Mouse (Mus musculus) thymus, adult 18-20 months (tissue): ENCODE data around the gene Cttnbp2.

Source experiments
- DNase-seq, 2 experiments: peaks; one replicate each; pipeline ENCODE4 v3.0.0; 2022; ENCODE audit warnings: mixed read lengths in 2 of 2

Cttnbp2 gene

DNA sequence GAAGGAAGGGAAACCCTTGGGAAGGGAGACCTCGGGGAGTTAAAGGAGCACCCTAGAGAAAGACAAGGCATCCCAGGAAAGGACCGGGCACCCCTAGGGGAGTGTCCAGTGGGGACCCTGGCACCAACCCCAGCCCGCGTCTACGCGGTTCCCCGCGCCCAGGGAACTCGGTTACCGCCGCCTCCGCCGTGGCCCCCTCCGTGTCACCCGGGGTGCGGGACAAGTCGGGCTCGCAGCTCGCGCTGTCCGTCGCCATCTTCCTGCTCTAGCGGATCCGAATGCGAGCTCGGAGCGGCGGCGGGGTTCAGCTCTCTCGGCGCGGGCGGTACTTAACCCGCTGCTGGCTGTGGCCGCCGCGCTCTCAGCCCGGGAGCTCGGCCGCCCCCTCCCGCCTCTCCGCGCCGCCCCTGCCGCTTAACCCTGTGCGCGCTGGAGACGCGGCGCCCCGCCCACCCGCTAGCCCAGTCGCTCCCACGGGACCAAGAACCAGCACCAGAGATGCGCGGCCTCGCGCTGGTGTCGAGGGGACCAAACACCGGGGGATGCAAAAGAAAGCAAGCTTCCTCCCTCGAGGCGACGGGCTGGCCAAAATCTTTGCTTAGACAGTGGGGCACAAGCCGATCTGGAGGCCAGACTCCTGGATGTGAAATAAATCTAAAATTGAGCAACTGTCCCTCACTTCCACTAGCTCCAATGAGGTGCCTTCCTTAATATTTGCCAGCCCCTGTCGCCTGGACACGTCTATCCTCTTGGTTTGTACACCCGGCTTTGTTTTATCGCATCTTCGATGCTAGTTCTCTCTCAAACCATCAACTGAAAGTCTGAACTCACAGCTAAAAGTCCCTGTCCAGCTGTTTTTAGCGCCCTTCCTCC, at the start of gene Cttnbp2:
Gene Cttnbp2 (minus strand): TSS at position 364 of the 873 bp plus-strand sequence.
- DNase-seq: no peak

DNA sequence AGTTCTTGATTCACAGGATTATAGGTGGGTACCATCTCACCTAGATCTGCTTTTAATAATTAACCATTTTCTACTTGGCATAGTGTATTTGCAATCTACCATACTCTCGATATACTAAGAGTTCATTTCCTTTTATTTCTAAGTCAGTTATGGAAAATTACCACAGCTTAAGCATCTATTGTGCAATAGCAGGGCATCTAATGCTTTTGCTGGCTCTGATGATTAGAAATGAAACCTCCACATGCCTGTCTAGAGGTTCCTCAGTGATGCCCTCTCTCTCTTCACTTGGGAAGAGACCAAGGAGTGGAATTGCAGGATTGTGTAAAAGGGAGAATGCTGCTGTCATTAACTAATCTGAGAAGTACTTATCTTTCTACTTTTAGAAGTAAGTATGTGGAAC, 44.4 kb upstream of the Cttnbp2 start:
- DNase-seq: no peak

DNA sequence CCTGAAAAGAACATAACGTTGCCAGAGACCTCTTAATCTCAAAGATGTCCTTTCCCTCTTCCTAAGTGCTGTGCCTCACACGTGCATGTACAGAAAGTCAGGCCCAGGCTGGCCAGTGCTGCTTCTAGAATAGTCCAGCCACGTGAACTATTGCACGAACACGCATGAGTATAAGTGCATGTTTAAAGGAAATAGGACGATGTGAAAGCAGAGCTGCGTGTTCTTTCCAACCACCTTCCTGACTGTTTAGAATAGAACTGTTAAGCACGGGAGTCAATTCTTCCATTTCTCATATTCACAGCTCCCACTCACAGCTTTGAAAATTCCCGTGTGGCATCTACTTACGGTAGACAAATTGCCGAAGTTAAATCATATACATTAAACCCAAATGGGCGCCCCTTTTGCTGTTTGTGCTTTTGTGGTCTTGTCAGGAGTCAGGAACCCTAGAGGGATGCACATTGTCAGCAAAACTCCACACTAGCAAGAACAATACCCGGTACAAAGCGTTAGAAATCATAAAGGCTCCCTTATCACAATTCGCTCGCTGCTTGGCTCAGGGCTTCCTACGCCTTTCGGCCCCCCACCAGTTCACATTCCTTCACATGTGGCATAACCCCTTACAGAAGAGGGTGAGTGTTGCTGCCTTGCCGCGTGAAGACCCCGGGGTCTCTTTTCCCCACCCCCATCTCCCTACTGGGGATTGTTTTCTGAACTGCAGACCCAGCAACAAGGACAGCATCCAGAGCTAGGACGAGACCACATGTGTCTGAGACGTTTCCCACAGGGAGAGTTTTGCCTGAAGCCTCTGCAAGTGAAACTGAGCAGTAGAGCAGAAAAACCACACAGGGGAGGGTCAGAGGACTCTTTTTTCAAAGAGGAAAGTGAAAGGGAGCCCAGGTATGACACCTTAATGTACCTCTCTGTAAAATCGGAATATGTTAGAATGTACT, 33.1 kb upstream of the Cttnbp2 start:
- no peak for DNase-seq

DNA sequence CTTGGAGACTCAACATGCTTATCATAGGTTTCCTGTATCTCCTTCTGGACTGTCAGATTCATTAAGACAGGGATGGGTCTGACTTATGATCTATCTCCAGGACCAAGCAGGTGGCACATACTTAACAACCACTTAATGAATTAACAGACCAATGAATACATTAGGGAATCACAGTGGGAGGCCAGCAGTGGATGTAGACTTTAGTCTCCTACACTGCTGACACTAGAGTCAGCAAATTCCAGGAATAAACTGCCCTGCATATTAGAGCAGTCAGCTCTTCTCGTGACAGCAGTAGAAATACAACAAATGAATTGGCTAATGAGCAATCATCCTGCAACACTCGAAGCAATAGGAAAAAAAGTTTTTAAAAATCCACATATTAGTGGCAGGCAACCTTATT, 29.2 kb upstream of the Cttnbp2 start:
- no peak for DNase-seq

DNA sequence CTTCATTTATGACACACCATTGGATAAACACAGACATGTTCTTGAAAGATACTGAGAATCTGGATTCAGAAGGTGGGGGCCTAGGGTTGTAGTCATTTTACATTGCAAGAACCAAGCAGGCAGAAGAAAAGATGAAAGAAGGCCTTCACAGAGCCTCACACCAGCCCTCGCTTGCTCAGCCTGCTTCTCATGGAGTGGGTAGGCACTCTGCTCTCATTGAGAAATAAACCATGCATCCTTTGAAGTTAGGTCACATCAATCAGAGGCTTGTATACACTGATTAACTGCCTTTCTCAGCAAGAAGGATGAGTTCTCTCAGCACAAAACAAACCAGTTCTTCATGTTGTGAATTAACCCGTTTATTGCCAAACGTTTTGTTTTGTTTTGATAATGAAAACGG, 25.8 kb upstream of the Cttnbp2 start:
- DNase-seq: no peak

DNA sequence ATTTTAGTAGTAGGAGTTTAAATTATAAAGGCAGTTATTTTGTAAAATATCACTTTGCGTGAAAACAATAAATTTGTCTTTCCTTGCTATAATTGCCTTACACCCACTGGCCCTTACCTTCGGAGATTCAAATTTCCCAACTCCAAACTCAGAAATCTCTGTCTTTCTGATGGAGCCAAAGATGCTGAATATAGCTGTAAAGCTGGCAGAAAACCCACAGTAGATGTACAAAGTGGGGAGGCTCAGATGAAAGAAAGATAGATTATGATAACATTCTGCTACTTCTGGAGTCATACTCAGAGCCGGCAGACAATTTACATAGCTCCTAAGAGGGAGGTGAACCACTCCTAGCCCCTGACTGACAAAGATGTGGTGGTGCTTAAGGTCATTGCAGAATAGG, 15.8 kb upstream of the Cttnbp2 start:
- no peak for DNase-seq

DNA sequence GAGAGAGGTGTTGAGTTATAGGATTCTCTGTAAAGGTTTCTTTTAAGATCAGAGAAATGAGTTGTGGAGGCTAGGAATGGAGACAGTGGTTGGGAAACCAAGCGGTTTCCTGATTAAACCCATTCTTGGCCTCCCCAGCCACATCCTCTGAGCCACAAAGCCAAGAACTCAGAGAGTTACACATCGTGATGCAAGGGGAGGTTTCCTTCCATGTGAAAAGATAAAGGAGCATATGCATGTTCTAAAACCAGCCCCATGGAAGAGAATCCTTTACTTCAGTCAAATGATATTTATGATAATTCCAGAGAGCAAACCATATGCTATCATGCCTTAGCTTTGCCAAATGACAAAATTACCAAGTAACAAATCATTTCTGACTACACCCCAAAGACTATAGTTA, 3.0 kb upstream of the Cttnbp2 start:
- no peak for DNase-seq

DNA sequence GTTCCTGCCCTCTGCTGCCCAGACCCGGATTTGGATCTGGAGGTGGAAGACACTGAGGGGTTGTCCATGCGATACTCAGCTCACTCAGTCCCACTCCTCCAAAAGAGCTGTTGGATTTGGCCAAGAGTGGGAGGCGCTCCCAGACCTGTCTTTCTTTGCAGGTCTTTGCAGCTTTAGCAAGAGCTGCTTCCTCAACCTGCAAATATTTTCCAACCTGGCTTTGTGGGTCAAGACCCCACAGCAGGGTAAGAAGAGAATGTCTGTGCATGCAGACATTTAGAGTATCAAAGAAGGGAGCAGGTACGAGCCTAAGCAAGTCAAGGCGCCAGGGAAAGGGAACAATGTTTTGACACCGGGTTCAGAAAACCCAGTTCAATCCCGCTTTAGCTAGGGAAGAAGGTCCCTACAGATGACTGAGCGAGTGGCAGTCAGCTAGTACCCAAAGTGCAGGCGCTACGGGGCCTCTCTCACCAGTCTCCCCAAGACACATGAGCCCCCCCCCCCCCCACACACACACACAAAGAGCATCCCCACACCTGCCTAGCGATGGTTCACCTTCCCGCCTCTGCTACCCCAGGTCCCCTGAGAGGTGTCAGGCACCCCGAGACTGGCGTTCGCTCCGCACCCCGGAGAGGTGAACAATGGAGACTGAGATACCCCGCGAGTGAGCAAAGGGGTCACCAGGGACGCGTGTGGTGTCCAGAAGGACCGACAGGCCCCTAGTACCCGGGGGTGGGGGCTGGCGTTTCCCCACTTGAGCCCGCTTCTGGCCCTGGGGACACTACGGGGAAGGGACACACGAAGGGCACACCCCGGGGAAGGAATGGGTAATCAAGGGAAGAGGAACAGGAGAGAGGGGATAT, 801 bp downstream of the Cttnbp2 start:
- no peak for DNase-seq

DNA sequence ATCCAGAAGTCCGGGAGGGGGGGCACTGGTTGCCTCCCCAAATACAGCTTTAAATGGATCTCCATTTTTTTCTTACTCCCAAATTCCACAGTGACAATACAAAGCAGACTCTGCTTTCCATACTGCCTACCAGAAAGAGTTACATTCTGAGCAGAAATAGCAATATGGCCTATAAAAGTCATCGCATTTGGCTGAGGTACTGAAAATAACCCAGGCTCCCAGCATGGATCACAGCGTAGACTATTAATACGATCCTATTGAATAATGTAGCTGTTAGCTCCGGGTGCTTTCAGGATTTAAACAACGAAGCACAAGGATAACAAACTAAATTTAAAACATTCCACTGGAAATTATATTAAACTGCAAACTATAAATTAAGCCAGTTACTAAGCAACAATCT, 2.8 kb downstream of the Cttnbp2 start:
- DNase-seq: no peak

DNA sequence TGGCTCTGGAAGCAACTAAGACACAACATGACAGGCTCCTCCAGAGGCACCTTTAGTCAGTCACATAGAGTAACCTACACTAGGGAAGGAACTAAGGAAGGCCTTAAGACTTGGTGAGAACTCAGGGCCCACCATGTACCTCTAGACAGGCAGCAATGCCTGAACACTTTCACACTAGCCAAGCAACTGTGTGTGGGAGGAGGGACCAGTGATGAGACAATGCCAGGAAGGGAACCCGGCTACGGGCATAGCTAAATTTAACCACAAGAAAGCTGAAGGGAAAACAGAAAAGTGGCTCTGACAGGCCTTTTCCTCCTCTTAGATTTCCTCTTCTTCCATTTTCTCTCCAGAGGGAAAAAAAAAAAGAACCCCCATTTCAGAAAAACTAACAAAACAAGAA, 6.6 kb downstream of the Cttnbp2 start:
- DNase-seq: no peak

DNA sequence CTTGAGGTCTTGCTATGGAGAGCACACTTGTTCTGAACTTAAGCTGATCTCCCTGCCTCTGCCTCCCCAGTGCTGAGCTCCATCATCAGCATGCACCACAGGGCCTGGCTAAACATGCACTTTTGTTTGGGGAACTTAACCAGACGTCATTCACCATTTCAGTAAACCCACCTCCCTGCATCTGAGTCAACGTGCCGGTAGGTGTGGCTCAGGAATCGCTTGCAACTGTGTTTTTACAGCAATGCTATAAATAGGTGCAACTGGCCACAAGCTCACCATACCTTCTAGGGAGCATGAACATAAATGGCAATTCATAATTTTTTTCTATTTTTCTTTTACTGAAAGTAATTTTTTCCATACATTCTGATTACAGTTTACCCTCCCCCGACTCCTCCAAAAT, 14.8 kb downstream of the Cttnbp2 start:
- DNase-seq: no peak

DNA sequence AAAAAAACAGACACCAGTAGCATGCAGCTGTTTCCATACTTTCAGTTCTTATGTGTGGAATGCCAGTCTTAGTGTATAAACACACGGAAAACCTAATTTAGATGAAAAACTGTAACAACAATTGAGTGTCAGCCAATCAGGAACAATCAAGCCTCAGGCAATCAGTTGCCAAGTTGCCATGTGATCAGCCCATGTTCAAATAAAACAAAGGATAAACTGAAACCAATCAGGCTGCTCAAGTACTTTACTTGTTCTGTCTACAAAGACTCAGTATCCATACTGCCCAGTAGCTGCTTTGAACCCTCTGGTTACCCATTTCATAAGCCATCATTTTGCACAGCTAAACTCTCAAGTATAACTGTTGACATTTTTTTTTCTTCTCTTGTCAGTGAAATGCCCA, 21.7 kb downstream of the Cttnbp2 start:
- DNase-seq: no peak

DNA sequence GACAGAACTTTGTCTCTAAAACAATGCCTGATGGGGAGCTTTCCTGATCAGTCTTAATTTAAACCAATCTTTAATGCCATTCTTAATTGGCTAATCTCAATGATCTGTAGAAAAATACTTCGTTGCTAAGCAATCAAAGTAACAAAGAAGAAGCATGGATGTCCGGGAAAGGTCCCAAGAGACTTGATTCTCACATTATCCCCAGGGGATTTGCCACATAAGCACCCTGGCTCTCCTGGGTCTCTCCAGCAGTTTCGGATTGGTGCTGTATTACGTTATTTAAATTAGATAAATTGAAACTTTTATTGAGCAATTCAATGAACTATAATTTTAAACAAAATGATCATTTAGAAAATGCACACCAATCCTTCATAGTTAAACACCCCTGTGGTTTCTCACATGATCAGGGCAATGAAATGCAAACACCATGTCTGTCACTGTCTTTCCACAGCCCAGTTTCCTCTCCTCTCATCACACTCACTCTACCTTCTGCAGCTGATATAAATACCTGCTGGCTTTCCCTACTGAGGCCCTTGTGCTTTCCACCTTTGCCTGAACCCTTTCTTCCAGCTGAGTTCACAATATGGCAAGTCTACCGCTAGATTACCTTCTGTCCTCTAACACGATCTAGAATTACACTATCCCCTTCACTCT, 22.3 kb downstream of the Cttnbp2 start:
- DNase-seq: no peak

DNA sequence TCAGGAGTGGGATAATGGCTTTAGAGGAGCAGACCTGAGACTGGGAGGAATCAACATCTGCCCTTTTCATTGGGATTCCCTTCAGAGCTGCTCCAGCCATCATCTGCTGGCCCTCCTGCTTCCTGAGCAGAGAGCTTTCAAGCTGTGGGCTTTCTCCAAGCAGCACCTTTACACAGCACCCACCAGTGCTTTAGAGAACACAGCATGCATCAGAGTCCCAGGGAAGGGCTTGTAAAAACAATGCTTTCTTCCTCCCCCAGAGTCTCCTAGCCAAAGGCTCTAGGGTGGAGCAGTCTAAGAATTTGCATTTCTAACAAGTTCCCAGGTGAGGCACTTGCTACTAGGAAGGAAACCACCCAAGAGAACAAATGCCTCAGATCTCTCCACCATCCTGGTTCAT, 29.6 kb downstream of the Cttnbp2 start:
- no peak for DNase-seq

DNA sequence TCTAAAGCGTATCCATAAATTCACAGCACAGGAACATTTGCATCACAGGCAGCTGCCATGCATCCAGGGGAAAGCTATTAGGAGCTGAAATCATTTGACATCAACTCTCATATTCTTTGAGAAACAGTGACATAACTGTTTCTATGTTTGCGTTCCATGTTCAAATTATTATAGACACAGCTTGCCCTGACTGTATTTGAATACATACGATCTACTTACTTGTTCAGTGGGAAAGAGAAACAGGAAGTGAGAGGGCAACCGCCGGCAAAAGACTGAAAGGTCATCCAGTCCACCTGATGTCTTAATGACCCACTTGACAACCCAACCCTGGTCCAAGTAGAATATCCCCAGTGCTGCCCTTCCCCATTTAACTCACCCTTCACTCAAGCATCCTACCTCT, 30.6 kb downstream of the Cttnbp2 start:
- DNase-seq: no peak

DNA sequence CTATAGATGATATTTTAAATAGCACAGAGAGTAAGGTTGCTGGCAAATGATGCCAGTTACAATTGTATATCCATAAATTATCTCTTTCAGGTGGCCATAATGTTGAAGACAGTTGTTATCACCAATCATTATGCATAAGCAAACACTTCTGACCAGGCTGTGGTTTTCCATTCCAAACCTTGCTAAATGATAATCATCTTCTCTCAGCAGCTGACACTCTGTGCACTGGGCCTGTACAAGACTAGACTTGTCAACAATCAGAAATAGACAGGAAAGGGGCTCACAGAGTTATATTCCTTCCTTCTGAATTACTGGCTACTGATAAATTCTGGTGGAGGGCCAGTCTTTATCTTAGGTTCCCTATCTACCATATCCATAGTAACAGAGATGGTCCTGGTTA, 32.1 kb downstream of the Cttnbp2 start:
- DNase-seq: no peak

DNA sequence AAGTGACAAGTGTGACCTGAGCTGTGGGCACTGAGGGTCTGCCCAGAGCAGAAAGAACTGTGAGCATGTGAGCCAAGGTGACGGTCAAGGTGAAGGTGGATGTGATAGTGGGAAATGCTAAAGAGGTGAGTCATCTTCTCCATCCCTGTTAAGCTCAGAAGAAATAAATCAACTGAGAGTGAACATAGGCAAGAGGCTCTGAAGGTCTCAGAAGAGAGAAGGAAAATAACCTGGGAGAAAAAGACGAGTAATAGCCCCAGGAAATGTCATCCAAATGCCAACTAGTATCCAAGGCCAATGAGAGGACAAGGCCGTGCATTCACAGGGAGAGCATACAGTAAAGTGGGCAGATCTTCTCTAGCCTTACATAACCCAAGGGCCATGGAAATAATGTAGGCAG, 32.9 kb downstream of the Cttnbp2 start:
- no peak for DNase-seq

DNA sequence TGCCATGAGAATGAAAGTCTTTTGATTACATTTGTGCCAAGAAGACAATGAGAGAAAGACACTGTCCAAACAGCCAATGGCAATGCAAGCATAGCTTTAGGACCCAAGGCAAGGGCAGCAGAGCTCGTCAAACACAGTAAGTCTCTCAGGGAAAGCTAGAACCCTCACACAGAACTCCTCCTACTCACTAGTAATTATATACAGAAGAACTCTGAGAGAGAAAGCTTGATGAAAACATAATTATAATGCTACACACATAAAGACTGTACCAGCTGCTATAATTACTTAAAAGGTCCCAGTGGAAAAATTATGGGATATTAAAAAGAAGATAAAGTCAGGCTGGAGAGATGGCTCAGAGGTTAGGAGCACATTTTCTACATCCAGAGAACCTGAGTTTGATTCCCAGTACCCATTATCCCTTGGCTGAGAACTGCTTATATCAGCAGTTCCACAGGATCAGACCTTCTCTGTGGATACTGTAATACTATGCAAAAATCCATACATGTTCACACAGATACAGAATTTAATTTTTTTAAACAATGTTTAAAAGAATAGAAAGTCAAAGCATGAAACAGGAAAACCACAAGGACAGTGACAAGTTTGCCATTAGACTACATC, 37.2 kb downstream of the Cttnbp2 start:
- DNase-seq: no peak

DNA sequence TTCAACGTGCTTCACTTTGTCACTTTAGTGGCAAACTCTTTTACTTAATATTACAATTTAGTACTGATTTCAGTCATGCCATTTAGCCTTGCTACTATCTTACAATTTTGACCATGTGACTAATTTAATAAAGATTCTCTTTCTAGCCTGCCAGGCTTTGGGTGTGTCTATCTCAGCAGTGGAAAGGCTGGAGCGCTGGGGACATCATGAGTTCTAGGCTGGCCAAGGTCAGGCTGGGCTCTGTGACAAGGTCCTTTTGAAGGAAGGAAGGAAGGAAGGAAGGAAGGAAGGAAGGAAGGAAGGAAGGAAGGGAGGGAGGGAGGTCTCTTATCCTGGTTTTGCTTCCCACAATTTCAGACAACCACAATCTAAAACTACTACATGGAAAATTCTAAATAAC, 39.7 kb downstream of the Cttnbp2 start:
- no peak for DNase-seq

DNA sequence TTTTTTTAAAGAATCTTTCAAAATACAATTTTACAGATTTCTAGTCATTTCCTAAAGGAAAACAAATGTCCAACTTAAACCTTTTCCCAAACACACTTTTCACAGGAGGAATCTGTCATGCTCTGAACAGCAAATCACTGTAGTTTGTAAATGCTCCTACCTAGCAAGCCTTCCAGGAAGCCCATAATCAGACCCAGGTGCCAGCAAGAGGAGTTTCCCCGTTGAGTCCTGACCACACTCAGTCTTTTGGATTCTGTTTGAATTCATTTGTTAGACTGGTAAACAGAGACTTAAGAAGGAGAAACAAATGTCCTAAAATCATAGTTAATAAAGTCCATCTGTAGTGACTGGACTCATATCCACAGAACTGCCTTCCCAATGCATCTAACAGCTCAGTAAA, 40.1 kb downstream of the Cttnbp2 start:
- DNase-seq: no peak

DNA sequence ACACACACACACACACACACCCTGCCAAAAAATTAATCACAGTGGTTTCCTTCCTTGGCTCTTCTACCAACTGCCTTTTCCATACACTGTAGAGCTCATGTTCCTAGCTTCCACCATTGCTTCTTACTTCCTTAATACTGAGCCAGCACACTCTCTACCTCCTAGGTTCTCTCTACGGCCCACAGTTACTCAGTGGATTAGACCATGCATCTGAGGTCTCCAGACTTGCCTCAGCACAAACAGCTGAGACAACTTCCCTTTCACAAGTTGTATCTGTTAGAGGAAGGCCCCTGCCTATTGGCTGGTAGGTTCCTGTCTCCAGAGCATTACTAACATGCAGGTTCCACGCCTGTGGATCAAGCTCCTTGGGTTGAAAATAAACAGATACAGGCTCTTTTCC, 45.4 kb downstream of the Cttnbp2 start:
- DNase-seq: no peak

DNA sequence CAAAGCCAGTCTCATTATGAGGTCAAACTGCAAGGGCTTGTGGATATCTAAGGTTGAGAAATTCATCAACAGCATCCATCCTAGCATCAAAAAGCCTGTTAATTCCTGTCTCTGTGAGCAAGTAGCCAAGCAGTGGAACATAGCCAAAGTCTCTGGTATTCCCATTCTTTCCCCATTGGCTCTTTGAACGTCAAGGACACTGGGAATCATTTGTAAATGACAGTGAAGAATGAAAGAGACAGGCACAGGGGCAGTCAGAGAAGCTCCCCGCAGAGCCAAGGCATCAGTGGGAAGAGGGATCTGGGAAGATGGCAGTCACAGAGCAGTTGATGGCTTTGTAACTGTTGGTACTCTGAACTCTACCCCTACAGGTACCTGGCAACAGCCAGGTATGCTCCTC, 46.9 kb downstream of the Cttnbp2 start:
- no peak for DNase-seq
